34 mouse cellular contexts compared by ENCODE assay signal in the genomic region with DNA sequence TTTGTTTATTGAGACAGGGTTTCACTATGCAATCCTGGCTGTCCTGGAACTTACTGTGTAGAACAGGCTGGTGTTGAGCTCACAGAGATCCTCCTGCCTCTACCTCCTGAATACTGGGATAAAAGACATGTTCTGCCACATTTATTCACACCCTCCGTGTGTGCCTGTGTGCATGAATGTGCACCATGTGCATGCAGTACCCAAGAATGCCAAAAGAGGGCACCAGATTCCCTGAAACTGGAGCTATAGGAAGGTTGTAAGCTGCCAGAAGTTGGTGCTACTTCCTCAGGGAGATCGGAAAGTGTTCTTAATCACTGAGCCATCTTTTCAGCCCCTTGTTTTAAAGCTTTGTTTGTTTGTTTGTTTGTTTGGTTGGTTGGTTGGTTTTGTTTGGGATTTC.
DNase-seq lines count a peak whose midpoint lies in the region; ATAC-seq and TF ChIP-seq lines count a peak whose summit lies in the region.
"Had no signal": no experiment of that assay in that cellular context is flagged by ENCODE, and none has a peak within 500 bp of the region (broad histone marks: within the 10 kb centered on the region; RNA-seq: fewer than 3 reads in every experiment).

No protein-coding gene starts in this region.

- H3K9ac ChIP-seq in intestine, postnatal 0 days (ENCODE audit: low read depth, low read length): no peak overlapping the region
- H3K9ac ChIP-seq in intestine, embryonic 16.5 days (ENCODE audit: low read depth, low read length): no peak overlapping the region
- no peak overlapping the region for H3K9ac ChIP-seq in midbrain, postnatal 0 days (replicated peaks; ENCODE audit: low read length, poor library complexity, severe bottlenecking)
- H3K9ac ChIP-seq in stomach, postnatal 0 days (ENCODE audit: low read length): no peak overlapping the region
- no peak overlapping the region for H3K9ac ChIP-seq in neural tube, embryonic 15.5 days (replicated peaks)
- H3K9ac ChIP-seq: embryonic facial prominence, embryonic 15.5 days; forebrain, embryonic 12.5 days; forebrain, postnatal 0 days; hindbrain, embryonic 13.5 days; limb, embryonic 15.5 days; neural tube, embryonic 12.5 days had no signal

- H3K4me3 ChIP-seq in intestine, postnatal 0 days (ENCODE audit: low read depth, low read length): no peak overlapping the region
- H3K4me3 ChIP-seq in intestine, embryonic 16.5 days (ENCODE audit: low read length): no peak overlapping the region
- no peak overlapping the region for H3K4me3 ChIP-seq in midbrain, postnatal 0 days (ENCODE audit: low read depth, low read length)
- no peak overlapping the region for H3K4me3 ChIP-seq in midbrain, embryonic 10.5 days
- H3K4me3 ChIP-seq in stomach, postnatal 0 days (ENCODE audit: low read depth, low read length): no peak overlapping the region
- H3K4me3 ChIP-seq in neural tube, embryonic 15.5 days (replicated peaks): no peak overlapping the region
- H3K4me3 ChIP-seq: embryonic facial prominence, embryonic 10.5 days; embryonic facial prominence, embryonic 15.5 days; forebrain, embryonic 12.5 days; hindbrain, embryonic 13.5 days; limb, embryonic 10.5 days; limb, embryonic 15.5 days; myocyte; neural tube, embryonic 12.5 days had no signal

- TF ChIP-seq EP300 in stomach, postnatal 0 days (optimal IDR thresholded peaks at IDR 0.05): no peak

- H3K27me3 ChIP-seq in intestine, postnatal 0 days (replicated peaks; ENCODE audit: control insufficient read depth, insufficient read depth, low read length): no peaks in the 10 kb centered on the region
- 0 out of 2 replicates have a peak, but pooled peaks cover 2% of the 10 kb centered on the region for H3K27me3 ChIP-seq in intestine, embryonic 16.5 days (replicated peaks; ENCODE audit: control insufficient read depth, insufficient read depth, low read length)
- H3K27me3 ChIP-seq in midbrain, postnatal 0 days (ENCODE audit: insufficient read depth, low read length): no peaks in the 10 kb centered on the region
- peaks cover 60% of the 10 kb centered on the region for H3K27me3 ChIP-seq in midbrain, embryonic 10.5 days (ENCODE audit: low read depth, poor library complexity, severe bottlenecking)
- H3K27me3 ChIP-seq in stomach, postnatal 0 days (ENCODE audit: control insufficient read depth, insufficient read depth, low read length): no peaks in the 10 kb centered on the region
- H3K27me3 ChIP-seq in neural tube, embryonic 15.5 days (replicated peaks): peaks cover 1% of the 10 kb centered on the region; the same call in 1 of the 2 replicates
- H3K27me3 ChIP-seq: embryonic facial prominence, embryonic 15.5 days; forebrain, embryonic 12.5 days; limb, embryonic 15.5 days; neural tube, embryonic 12.5 days had no signal

- no peaks in the 10 kb centered on the region for H3K4me1 ChIP-seq in intestine, postnatal 0 days (replicated peaks; ENCODE audit: control insufficient read depth, insufficient read depth, low read length)
- no peaks in the 10 kb centered on the region for H3K4me1 ChIP-seq in intestine, embryonic 16.5 days (ENCODE audit: control insufficient read depth, insufficient read depth, low read length)
- H3K4me1 ChIP-seq in midbrain, postnatal 0 days (ENCODE audit: insufficient read depth, low read length): no peaks in the 10 kb centered on the region
- peaks cover 10% of the 10 kb centered on the region for H3K4me1 ChIP-seq in midbrain, embryonic 10.5 days
- no peaks in the 10 kb centered on the region for H3K4me1 ChIP-seq in stomach, postnatal 0 days (replicated peaks; ENCODE audit: control insufficient read depth, insufficient read depth)
- no peaks in the 10 kb centered on the region for H3K4me1 ChIP-seq in neural tube, embryonic 15.5 days
- H3K4me1 ChIP-seq: embryonic facial prominence, embryonic 15.5 days; limb, embryonic 10.5 days; limb, embryonic 15.5 days; neural tube, embryonic 12.5 days had no signal

- TF ChIP-seq CTCF in intestine, postnatal 0 days (IDR thresholded peaks at IDR 0.05; ENCODE audit: low read depth): 0 out of 2 replicates have a peak, but pooled peaks have one; percentile 20
- peak; percentile 14; the same call in 1 of the 2 replicates for TF ChIP-seq CTCF in midbrain, postnatal 0 days (IDR thresholded peaks at IDR 0.05)
- TF ChIP-seq CTCF in stomach, postnatal 0 days (IDR thresholded peaks at IDR 0.05; ENCODE audit: low read depth): peak; percentile 36

- H3K4me2 ChIP-seq in intestine, postnatal 0 days (replicated peaks; ENCODE audit: low read depth): no peak overlapping the region
- no peak overlapping the region for H3K4me2 ChIP-seq in intestine, embryonic 16.5 days (ENCODE audit: low read depth, low read length)
- no peak overlapping the region for H3K4me2 ChIP-seq in midbrain, postnatal 0 days (ENCODE audit: low read depth, low read length, poor library complexity, severe bottlenecking)
- no peak overlapping the region for H3K4me2 ChIP-seq in stomach, postnatal 0 days (replicated peaks; ENCODE audit: low read depth)
- H3K4me2 ChIP-seq in neural tube, embryonic 15.5 days: no peak overlapping the region
- H3K4me2 ChIP-seq: embryonic facial prominence, embryonic 15.5 days; forebrain, embryonic 12.5 days; heart, embryonic 11.5 days; hindbrain, embryonic 13.5 days; limb, embryonic 15.5 days; midbrain, embryonic 11.5 days; neural tube, embryonic 12.5 days had no signal

- H3K9me3 ChIP-seq in intestine, postnatal 0 days (ENCODE audit: control insufficient read depth): no peaks in the 10 kb centered on the region
- no peaks in the 10 kb centered on the region for H3K9me3 ChIP-seq in intestine, embryonic 16.5 days (ENCODE audit: control insufficient read depth, low read length)
- H3K9me3 ChIP-seq in midbrain, postnatal 0 days (ENCODE audit: low read length): no peaks in the 10 kb centered on the region
- H3K9me3 ChIP-seq in midbrain, embryonic 10.5 days (replicated peaks): peaks cover 5% of the 10 kb centered on the region; the same call in 1 of the 2 replicates
- H3K9me3 ChIP-seq in stomach, postnatal 0 days (ENCODE audit: control insufficient read depth, low read length): no peaks in the 10 kb centered on the region
- H3K9me3 ChIP-seq in neural tube, embryonic 15.5 days (replicated peaks): no peaks in the 10 kb centered on the region
- H3K9me3 ChIP-seq: embryonic facial prominence, embryonic 15.5 days; forebrain, embryonic 12.5 days; hindbrain, embryonic 13.5 days; limb, embryonic 10.5 days; limb, embryonic 15.5 days; neural tube, embryonic 12.5 days had no signal

- ATAC-seq in intestine, postnatal 0 days: no peak
- no peak for ATAC-seq in intestine, embryonic 16.5 days
- ATAC-seq in midbrain, postnatal 0 days (ENCODE audit: low FRiP score): no peak
- ATAC-seq in stomach, postnatal 0 days (ENCODE audit: low FRiP score, low TSS enrichment): no peak
- ATAC-seq in neural tube, embryonic 15.5 days (ENCODE audit: low FRiP score): no peak
- ATAC-seq: CD4-positive, CD25-positive, alpha-beta regulatory T cell, adult 4 months; forebrain, postnatal 0 days; midbrain, embryonic 16.5 days had no signal

- no peak overlapping the region for H3K27ac ChIP-seq in intestine, postnatal 0 days (ENCODE audit: low read depth, low read length)
- H3K27ac ChIP-seq in intestine, embryonic 16.5 days (ENCODE audit: low read length): no peak overlapping the region
- H3K27ac ChIP-seq in midbrain, postnatal 0 days (ENCODE audit: low read depth, low read length): no peak overlapping the region
- H3K27ac ChIP-seq in midbrain, embryonic 10.5 days (replicated peaks): no peak overlapping the region
- no peak overlapping the region for H3K27ac ChIP-seq in stomach, postnatal 0 days (replicated peaks)
- H3K27ac ChIP-seq in neural tube, embryonic 15.5 days (replicated peaks): no peak overlapping the region
- H3K27ac ChIP-seq: embryonic facial prominence, embryonic 10.5 days; embryonic facial prominence, embryonic 15.5 days; forebrain, embryonic 12.5 days; hindbrain, embryonic 13.5 days; kidney, postnatal 0 days; limb, embryonic 10.5 days; limb, embryonic 15.5 days; neural tube, embryonic 12.5 days had no signal

- H3K36me3 ChIP-seq in intestine, postnatal 0 days (ENCODE audit: control insufficient read depth, insufficient read depth): no peaks in the 10 kb centered on the region
- no peaks in the 10 kb centered on the region for H3K36me3 ChIP-seq in intestine, embryonic 16.5 days (ENCODE audit: control insufficient read depth, insufficient read depth, low read length)
- H3K36me3 ChIP-seq in midbrain, postnatal 0 days (ENCODE audit: insufficient read depth, low read length): no peaks in the 10 kb centered on the region
- H3K36me3 ChIP-seq in midbrain, embryonic 10.5 days: no peaks in the 10 kb centered on the region
- H3K36me3 ChIP-seq in stomach, postnatal 0 days (ENCODE audit: control insufficient read depth, insufficient read depth, low read length): no peaks in the 10 kb centered on the region
- no peaks in the 10 kb centered on the region for H3K36me3 ChIP-seq in neural tube, embryonic 15.5 days
- H3K36me3 ChIP-seq: embryonic facial prominence, embryonic 10.5 days; embryonic facial prominence, embryonic 15.5 days; forebrain, embryonic 12.5 days; G1E; hindbrain, embryonic 13.5 days; limb, embryonic 10.5 days; limb, embryonic 15.5 days; neural tube, embryonic 12.5 days had no signal

- 98% methylated on average over 2 of the region's 2 CpGs for WGBS in intestine, postnatal 0 days
- WGBS in intestine, embryonic 16.5 days: 93% methylated on average over 2 of the region's 2 CpGs
- WGBS in midbrain, postnatal 0 days: 97% methylated on average over 2 of the region's 2 CpGs
- 90% methylated on average over 2 of the region's 2 CpGs for WGBS in midbrain, embryonic 10.5 days
- 92% methylated on average over 2 of the region's 2 CpGs for WGBS in stomach, postnatal 0 days
- WGBS in neural tube, embryonic 15.5 days: 93% methylated on average over 2 of the region's 2 CpGs

- DNase-seq in midbrain, postnatal 0 days (ENCODE audit: low spot score): no peak
- no peak for DNase-seq in midbrain, embryonic 10.5 days (ENCODE audit: low spot score)
- DNase-seq in R1 (ENCODE audit: low read depth, low spot score): peak; percentile 61
- DNase-seq in stomach, postnatal 0 days (ENCODE audit: low spot score): no peak
- DNase-seq in right cerebral cortex, postnatal 10 days (ENCODE audit: low spot score in 2 of 2): no peak
- DNase-seq: adrenal gland, adult 8-10 months; cerebellum, adult 8-10 months; cerebellum, postnatal 25 days; forebrain, postnatal 0 days; gastrocnemius, postnatal 10 days; heart, postnatal 36 days; kidney, adult 8-10 months; kidney, postnatal 4 days; layer of hippocampus, postnatal 36 days; spleen, adult 18-20 months; thymus, adult 2 months; thymus, postnatal 36 days had no signal
